Mouse (Mus musculus): ENCODE measurements around the gene Speer4d.
"Not testable (repeated sequence)": the region's sequence is repeated elsewhere in the genome, so short reads cannot be mapped to it uniquely, and the experiment has no call there.

Speer4d gene

DNA sequence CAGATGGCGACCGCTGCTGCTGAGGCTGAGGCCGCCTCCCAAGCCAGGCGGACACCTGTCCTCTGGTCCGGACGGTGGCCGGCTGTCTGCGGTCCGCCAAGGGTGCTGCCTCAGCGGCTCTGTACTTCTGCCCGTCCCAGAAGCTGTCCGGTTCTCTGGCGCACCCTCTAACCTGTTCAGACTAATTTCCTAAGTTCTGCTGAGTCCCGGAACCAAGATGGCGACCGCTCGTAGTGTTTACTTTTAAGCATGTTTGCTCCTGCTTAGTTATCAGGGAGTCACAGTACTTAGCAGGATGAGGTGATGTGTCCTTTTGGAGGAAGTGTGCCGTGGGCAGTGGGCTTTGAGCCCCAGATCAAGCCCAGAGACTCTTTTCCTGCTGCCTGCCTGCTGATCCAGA lies 51.9 kb downstream of the Speer4d start:
- DNase-seq (ENCODE audit: low spot score) = not testable (repeated sequence)

Data from layer of hippocampus, adult 9-10 months (tissue).